Mouse (Mus musculus) liver, embryonic 14.5 days (tissue): Measurements from ENCODE around the gene Rrp1.

Experiments
- CTCF ChIP-seq: IDR thresholded peaks from 2 replicates; pipeline ENCODE4 v1.5.1; 2016; ENCODE audit warnings: antibody characterized with exemption, low read depth, control low read depth
- EP300 ChIP-seq: IDR thresholded peaks from 2 replicates; pipeline ENCODE4 v1.6.1; 2016; ENCODE audit warnings: antibody characterized with exemption, low read depth

DNA sequence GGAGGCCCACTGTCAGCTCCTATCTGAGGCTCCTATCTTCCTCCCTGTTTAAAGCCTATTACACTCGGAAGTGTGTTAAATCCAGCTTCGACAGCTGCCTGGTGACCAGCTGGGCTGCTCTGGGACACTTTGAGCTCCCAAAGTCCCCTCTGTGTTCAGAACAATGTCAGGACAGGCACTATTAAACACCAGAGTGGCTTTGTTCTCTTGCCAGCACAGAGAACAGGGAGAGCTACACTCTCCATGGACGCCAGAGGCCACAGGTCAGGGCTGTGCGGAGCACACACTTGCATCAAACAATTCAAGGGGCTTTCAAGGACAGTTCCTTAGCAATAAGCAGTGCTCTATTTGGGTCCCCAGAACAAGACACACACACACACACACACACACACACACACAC lies 39.8 kb upstream of the Rrp1 start:
- TF ChIP-seq CTCF = no peak
- no peak for TF ChIP-seq EP300
